Mouse (Mus musculus) ES-Bruce4 (cell line): ENCODE results near the gene Clptm1l.

ENCODE experiments used
- CTCF ChIP-seq: IDR thresholded peaks from one replicate; pipeline ENCODE4 v1.8.1; 2011; ENCODE audit warnings: low read depth, low read length
- POLR2A ChIP-seq: IDR thresholded peaks from one replicate; pipeline ENCODE4 v1.8.1; 2011; ENCODE audit warnings: low read length; ENCODE audit not compliant: insufficient read depth

GRCm38 (mm10) chr13:73660163-73660695 lies 56.4 kb downstream of the Clptm1l start:
- no peak for TF ChIP-seq CTCF
- no peak for TF ChIP-seq POLR2A
